Mouse (Mus musculus) erythroblast, embryonic 14.5 days (primary cell): Measurements from ENCODE around the gene Tubb2a.

Source experiments
- GATA1 ChIP-seq: IDR thresholded peaks from 2 replicates; pipeline ENCODE4 v1.6.1; 2012; ENCODE audit warnings: low read length, inconsistent platforms, mixed read lengths
- TAL1 ChIP-seq: IDR thresholded peaks from 3 replicates; pipeline ENCODE4 v1.6.1; 2012; ENCODE audit warnings: low read length, inconsistent platforms, mixed read lengths

GRCm38 (mm10) chr13:34037172-34038055, 40.4 kb downstream of the Tubb2a start, which contains the start of gene Bphl:
- TF ChIP-seq TAL1: no peak
- TF ChIP-seq GATA1: no peak
